Mouse (Mus musculus) MN1 (cell line): Measurements from ENCODE around the gene Pola2.

Experiments
- DNase-seq: peaks from one replicate; pipeline ENCODE4 v3.0.0-alpha.2; 2016; ENCODE audit warnings: low spot score

Pola2 gene

DNA sequence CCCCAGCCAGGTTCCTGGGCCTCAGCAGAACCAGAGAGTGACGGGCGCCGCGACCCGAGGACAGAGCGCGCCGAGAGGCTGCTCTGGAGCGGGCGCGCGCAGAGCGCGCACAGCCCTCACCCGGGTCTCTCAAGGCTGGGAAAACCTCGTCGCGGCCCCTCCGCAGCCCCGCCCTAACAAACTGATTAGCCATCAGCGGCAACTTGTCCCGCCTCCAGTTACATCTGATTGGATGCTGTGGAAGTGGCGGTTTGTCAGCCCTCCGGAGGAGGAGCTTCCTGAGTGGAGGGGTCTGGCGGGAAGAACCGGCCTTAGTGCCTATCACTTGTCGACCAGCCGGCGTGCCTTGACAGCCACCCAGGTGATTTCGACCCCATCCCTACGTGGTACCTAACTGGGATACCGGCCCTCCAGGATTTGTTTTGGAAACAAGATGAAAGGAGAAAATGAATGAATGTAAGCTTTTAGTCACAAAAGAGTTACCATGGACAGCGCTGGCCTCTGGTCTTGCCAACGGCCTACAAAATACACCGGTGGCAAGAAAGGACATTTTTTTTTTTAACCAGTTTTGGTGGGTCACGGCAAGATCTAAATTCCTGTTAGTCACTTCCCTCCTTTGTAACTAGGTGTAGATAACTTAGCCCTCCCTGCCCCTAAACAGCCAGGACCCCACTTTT lies 69.9 kb downstream of the Pola2 start, which contains the start of gene Tigd3:
Gene Tigd3, minus strand, starts transcription at position 148 of the 677 bp plus-strand sequence.
- peak; percentile 89 for DNase-seq

DNA sequence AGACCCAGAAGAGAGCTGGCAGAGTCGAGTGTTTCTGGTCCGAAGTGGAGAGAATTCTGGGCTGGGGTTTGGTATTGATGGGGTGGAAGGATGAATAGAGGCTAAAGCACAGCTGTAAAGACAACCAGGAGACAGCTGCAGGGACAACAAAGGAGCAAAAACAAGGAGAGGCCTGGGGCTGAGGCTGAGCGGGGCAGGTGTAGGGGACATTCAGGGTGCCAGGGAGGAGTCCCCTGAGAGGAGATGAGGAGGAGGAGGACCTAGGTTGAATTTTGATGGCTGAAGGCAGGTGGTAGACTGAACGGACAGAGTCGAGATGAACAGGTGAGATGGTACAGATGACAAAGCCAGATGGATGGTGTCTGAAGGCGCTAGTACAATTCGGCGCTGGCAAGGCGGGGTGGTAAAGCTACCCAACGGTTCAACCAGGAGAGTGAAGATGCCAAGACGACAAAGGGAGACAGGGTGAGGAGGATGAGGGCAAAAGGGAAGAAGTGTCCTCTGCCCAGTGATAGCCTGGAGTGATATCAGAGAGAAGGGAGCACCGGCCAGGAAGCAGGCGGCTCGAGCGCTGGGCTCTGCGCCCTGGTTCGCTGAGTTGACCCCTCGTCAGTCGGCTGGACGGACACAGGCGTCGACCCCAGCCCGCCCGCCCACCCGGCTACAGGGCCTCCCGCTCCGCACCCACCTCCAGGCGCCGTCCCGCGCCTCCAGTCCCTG lies 70.6 kb downstream of the Pola2 start:
- no peak for DNase-seq

DNA sequence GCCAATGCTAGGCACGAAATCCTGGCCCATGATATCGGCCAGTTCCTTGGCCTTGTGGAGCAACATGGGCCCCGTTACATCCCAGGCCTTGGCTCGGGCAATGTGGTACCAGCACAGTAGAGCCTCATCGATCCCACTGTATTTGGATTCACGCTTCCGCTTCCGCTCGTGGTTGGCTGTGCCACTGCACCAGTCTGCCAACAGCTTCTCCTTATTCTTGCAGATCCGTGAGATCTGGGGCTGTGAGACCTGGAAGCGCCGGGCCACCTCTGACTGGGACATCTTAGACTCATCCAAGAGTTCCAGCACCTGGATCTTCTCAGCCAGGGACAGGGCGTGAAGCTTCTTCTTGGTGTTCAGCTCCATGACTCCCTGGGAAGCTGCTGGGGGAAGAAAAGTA lies 71.3 kb downstream of the Pola2 start:
- no peak for DNase-seq

DNA sequence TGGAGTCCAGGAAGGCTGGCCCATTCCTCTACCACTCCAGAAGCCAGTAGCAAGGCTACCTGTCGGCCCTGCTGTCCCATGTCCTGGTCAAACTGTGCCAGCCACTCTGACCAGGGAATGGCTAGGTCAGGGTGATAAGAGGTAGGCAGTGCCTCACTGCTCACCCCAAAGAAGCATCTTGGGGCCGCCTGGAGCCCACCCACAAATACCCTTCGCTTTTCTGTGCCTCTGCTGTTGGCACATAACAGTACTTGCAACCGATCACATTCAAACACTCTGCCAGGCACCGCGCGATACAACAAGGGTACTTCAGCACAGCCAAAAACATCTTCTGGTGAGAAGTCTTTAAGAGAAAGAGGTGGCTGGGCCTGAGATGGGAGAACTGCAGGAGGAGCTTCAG lies 71.7 kb downstream of the Pola2 start:
- no peak for DNase-seq

DNA sequence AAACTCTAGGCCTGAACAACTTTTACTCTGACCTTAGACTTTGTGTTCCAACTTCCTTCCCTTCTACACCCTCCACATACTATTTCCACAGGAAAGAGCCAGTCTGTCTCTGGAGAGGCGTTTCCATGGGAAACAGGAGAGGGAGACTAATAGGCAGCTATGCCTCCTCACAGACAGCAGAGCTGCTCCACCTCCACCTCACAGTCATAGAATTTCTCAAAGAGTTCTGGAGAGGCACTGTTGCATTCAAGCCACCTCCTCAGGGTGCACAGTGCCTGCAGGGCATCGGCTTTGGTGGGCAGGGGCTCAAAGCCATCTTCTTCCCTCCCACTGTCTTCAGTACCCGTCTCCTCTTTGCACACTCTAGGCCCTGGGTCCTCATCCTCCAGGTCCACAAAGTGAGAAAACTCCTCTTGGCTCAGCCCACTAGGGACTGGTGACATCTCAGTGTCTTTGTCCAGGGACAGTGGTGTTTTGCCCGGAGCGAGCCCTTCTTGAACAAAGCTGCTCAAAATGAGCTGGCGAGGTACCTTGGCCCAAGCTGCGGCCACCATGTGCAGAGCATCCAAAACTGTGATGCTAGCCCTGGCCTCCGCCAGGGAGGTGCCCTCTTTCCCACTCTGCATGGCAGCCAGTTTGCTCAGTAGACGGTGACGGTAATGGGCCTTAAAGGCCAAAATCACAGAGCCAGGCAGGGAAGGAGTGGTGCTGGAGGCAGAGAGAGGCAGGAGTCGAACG lies 72.3 kb downstream of the Pola2 start:
- no peak for DNase-seq
